In the genomic region with DNA sequence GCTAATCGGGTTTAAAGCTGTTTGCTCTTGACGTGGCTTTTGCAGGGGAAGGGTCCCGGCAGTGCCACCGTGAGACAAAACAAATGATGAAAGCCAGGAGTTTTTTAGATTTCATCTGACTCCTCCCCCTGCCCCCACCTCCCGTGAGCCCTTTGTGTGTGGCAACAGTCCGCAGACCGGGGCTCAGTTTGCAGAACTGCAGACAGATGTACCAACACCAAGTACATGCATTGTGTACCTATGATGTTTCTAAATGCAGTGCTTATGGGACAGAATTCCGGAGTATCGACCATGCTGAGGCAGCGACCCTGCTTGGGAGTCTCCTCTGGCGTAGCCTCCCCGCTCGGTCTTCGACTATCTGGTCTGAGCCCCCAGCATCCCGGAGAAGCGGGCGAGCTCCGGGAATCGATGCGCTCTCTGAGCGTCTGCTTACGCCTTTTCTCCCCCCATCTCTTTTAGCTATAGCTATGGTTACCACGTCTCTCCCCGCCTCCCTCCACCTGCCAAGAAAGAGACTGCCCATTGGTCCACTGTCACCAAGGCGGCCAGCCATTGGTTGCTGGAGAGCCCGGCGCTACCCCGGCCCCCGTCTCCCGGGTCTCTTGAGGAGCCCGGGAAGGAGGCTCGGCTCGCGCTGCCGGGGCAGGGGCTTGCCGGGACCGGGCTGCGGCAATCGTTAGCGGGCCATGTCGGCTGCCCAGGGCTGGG, we compare ENCODE assay signal across 8 mouse cellular contexts. TPM values are rescaled to one million over a fixed set of nuclear protein-coding genes. Genes with fewer than 3 reads are reported as not detected.
DNase-seq lines count a peak whose midpoint lies in the region; ATAC-seq lines count a peak whose summit lies in the region.

Gene Klhdc10, plus strand, starts transcription at position 561 of the 708 bp plus-strand sequence.

- peak within 1 kb of the TSS; percentile 95 for H3K9ac ChIP-seq in hindbrain, embryonic 15.5 days

- peaks cover 21% of the 10 kb centered on the region for H3K4me1 ChIP-seq in hindbrain, embryonic 15.5 days (replicated peaks)

- peak; percentile 100 for ATAC-seq in hindbrain, embryonic 15.5 days (ENCODE audit: low FRiP score, low read depth)

- H3K9me3 ChIP-seq in hindbrain, embryonic 15.5 days, result no peaks in the 10 kb centered on the region

- DNase-seq in T-cell, adult 2 months (ENCODE audit: low spot score), result peak; percentile 99
- peak; percentile 99 to 100 for DNase-seq in cerebellum, postnatal 36 days
- peak; percentile 100 for DNase-seq in frontal cortex, postnatal 36 days (ENCODE audit: low spot score in 2 of 2)
- peak; percentile 99 for DNase-seq in left cerebral cortex, adult 11 months (ENCODE audit: low spot score)
- peak; percentile 99 to 100 for DNase-seq in lung, postnatal 4 days
- peak; percentile 99 for DNase-seq in retina, postnatal 7 days (ENCODE audit: low read depth, low spot score)
- peak; percentile 99 for DNase-seq in urinary bladder, adult 2 months (ENCODE audit: low spot score)

- peak within 1 kb of the TSS; percentile 63 for H3K4me2 ChIP-seq in hindbrain, embryonic 15.5 days

- H3K36me3 ChIP-seq in hindbrain, embryonic 15.5 days, result no peaks in the 10 kb centered on the region

- WGBS in hindbrain, embryonic 15.5 days, result under 1% methylated on average over 40 of the region's 41 CpGs

- H3K27ac ChIP-seq in hindbrain, embryonic 15.5 days (replicated peaks), result peak within 1 kb of the TSS; percentile 94

- H3K4me3 ChIP-seq in hindbrain, embryonic 15.5 days, result peak within 1 kb of the TSS; percentile 89

- no peaks in the 10 kb centered on the region for H3K27me3 ChIP-seq in hindbrain, embryonic 15.5 days

RNA-seq across cellular contexts. Expression of gene Klhdc10, which starts in this region (rescaled TPM):
- polyA plus RNA-seq in hindbrain, embryonic 15.5 days (2015; fragmentation: Nextera tagmentation; extraction: Ambion mirVana), result 34.4 and 36.9 TPM in 2 replicates
- 22.8 and 23.3 TPM in 2 replicates for polyA plus RNA-seq in urinary bladder, adult 2 months (2012; rRNA removed)

Comparison
In these comparisons a context has a peak if more than half of its experiments do, and no peak if none do; other contexts are left out.
1. Peak in every context shown above with its lines: DNase-seq, ATAC-seq, H3K4me3 ChIP-seq and H3K27ac ChIP-seq.